Mouse (Mus musculus): ENCODE data around the gene Kctd3.

- TF ChIP-seq ZNF384 (IDR thresholded peaks at IDR 0.05; ENCODE audit: low read depth, low read length) (no peak), MAFK (IDR thresholded peaks at IDR 0.05; ENCODE audit: borderline replicate concordance, low read depth, low read length) (no peak), POLR2A (IDR thresholded peaks at IDR 0.05; ENCODE audit: control insufficient read depth in 1 of 2, insufficient read depth in 1 of 2, low read depth in 1 of 2, low read length in 2 of 2, poor library complexity in 1 of 2) (no peak), RAD21 (IDR thresholded peaks at IDR 0.05; ENCODE audit: low read depth, low read length) (no peak)
Observed at GRCm38 (mm10) chr1:189047918-189048317, 40.3 kb upstream of the Kctd3 start.

Measured in MEL (cell line).